Mouse (Mus musculus): Measurements from ENCODE around the gene Oas1h.
"Not testable (repeated sequence)": the region's sequence is repeated elsewhere in the genome, so short reads cannot be mapped to it uniquely, and the experiment has no call there.

Oas1h gene

DNA sequence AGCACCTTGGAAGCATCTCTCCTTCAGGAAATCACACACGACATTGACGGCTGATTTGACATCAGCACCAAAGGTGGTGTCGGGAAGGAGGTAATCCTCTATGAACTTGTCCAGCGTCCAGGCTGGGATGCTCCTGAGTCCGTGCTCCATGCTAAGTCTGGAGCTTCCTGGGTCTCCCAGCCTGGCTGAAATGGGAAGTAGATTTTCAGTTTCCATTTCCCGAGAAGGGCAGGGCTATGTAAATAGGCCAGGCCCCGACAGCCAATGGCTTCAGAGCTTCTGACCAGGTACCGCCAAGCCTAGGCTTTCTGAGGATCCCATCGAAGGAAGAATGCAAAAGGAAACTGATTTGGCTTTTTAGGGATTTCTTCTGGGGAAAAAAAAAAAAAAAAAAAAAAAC, 26.2 kb downstream of the Oas1h start, which contains the start of gene Oas1g:
Gene Oas1g, minus strand, starts transcription at position 201 of the 400 bp plus-strand sequence.
- DNase-seq: not testable (repeated sequence)

DNA sequence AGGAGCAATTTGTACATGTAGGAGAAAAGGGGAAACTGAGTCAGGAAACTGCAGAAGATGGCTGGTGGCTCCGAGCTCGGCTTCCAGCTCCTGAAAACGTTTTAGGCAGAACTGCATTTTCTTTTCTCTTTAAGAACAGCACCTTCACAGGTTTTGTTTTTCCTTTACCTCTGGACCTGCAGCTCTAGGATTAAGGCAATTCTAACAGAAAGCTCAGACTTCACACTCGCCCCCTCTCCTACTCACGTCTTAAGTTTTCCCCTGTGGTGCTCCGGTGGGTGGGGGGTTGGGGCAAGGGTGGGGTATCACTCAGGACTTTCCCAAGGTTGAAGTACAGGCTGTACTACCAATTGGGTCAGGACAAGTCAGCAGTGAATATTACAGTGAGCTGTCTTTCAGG, 26.6 kb downstream of the Oas1h start:
- DNase-seq: no peak

DNA sequence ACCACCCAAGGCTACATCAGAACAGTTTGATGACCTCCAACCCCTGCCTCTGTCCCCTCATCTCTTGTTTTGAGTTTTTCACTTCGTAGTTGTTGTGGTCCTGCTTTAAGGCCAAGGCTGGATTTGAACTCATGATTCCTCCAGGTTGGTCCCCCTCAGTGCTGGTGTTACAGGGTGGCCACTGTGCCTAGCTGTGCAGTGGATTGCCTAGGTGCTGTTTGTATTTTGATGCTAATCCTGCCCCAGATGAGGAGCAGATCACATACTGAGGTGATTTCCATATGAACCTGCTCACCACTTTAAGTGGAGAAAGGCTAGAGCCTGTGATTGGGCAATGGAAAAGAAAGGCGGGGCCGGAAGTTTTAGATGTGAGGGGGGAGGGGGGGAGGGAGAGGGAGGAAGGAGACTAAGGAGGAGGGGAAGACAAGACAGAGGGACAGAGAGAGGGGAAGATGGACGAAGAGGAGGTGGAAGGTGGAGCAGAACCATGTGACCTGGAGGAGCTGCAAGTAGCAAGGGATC, 27.1 kb downstream of the Oas1h start:
- not testable (repeated sequence) for DNase-seq

DNA sequence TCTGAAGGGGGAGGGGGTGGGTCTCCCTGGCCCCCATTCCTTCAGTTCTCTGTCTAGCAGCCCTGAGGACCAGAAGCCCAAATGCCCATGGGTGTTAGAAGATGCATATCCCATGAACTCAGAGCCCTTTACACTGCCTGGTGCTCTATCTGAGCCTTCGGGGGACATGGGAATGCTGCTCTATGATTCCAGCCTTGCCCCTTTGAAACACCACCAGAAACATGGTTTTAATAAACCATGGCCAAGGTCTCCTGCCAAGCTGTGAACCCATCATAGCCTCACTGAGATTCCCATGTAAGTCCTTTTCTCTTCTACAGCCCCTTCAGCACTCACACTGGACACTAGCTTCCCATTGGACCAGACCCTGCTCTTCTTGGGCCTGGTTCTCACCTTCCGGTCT, 28.8 kb downstream of the Oas1h start:
- DNase-seq: no peak

- DNase-seq: no peak
These were observed 29.8 kb downstream of the Oas1h start for GRCm38 (mm10) chr5:120890991-120891390.

GRCm38 (mm10) chr5:120891566-120892242, 30.5 kb downstream of the Oas1h start:
- DNase-seq: not testable (repeated sequence)

GRCm38 (mm10) chr5:120892243-120892660, 31.0 kb downstream of the Oas1h start:
- no peak for DNase-seq

- DNase-seq: not testable (repeated sequence)
These were observed 32.6 kb downstream of the Oas1h start for GRCm38 (mm10) chr5:120893866-120894265.

DNA sequence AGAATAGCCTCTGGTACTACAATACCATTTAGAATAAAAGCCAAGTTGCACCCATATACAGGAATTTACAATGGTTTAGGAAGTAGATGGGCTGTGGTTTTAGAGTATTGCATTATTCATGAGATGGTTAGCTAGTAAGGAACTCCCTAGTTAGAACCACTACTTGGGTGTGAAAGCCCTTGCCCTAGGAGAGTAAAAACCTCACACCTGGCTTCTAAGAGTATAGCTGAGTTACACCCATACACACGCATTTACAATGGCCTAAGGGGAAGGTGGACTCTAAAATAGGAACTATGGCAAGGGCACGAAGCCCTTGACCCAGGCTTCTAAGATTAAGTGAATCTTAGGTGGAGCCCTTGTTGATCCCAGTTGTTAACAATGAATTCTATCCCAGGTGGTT, 33.5 kb downstream of the Oas1h start:
- DNase-seq: not testable (repeated sequence)

DNA sequence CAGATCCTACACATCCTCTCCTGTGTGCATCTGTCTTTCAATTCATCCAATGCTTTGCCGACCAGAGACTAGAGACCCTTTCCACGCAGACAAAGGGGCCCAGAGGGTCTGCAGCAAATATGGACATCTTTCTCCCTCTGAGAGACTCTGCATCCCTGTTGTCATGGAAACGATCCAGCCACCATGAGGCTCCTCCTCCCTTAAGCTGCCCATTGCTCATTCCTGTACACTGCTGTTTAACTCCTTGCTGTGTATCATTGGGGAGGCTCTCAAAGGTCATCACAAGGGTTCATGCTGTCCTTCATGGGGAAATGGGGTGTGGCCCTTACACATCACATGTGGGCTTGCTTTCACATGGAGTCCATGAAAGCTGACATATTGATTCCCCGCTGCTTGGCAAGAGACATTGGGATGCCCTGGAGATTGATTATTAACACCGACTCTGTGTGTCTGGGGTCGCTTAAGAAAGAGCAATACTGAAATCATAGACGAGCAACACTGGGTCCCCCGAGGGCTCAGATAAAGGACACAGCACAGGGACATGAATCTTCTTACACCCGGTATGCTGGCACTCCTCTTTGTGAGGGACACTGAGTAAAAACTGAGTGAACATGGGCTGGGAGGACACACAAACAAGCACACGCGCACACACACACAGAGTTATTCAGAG, 34.1 kb downstream of the Oas1h start:
- DNase-seq: no peak

DNA sequence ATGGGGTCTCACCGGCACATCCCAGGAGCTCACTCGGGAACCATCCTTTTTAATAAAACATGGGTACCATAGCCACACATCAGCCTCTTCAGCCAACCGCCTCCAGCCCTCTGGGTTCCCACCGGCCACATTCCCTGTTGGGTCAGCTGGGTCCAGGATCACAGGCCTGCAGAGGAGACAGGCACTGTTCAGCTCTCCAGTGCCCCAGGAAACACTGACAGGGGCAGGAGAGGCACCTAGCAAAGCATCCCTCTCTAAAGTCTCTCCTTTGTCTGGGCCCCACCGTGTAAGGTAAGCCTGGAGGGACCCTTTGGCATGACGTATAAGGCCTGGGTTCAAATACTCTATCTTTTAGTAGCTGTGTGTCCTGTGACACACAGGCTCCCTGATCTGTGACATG, 37.1 kb downstream of the Oas1h start:
- no peak for DNase-seq

DNA sequence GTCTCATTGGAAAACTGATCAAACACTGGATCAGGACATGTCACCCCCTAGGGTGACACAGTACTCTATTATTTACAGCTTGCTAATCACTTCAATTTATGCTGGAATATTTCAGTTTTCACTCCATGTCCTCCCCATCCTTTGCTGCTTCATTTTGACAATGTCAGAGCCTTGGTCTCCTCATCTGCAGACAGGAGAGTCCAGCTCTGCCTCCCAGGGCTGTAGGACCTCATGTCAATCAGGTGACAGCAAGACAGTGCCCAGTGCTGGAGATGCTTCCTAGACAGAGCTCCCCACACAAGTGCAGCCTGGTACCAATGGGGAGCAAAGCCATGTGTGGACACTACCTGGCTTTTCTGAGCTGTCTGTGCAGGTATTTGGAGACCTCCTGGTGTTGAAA, 37.5 kb downstream of the Oas1h start:
- no peak for DNase-seq

GRCm38 (mm10) chr5:120900666-120901065, 39.4 kb downstream of the Oas1h start:
- no peak for DNase-seq

DNA sequence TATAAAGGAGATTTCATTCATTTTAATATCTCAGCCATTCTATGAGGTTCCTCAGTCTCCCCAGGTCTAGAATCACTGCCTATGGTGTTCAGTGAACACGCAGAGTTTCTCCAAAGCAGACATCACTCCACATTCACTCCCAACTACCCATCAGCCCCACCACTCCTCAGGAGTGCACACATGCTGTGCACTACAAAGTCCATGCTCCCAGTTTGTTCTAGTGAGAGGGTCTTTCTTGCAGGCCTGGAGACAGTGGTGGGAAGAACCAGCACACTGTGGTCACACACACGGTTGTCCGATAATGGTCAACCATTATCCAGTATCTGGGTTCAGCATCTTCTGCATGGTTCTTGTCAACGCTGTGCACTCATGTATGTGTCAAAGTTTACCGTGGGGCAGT, 40.8 kb downstream of the Oas1h start:
- no peak for DNase-seq

GRCm38 (mm10) chr5:120906791-120907733, 45.8 kb downstream of the Oas1h start, which contains the start of gene Oas1a:
Oas1a (minus strand) TSS chr5:120907521.
- DNase-seq: not testable (repeated sequence)

DNA sequence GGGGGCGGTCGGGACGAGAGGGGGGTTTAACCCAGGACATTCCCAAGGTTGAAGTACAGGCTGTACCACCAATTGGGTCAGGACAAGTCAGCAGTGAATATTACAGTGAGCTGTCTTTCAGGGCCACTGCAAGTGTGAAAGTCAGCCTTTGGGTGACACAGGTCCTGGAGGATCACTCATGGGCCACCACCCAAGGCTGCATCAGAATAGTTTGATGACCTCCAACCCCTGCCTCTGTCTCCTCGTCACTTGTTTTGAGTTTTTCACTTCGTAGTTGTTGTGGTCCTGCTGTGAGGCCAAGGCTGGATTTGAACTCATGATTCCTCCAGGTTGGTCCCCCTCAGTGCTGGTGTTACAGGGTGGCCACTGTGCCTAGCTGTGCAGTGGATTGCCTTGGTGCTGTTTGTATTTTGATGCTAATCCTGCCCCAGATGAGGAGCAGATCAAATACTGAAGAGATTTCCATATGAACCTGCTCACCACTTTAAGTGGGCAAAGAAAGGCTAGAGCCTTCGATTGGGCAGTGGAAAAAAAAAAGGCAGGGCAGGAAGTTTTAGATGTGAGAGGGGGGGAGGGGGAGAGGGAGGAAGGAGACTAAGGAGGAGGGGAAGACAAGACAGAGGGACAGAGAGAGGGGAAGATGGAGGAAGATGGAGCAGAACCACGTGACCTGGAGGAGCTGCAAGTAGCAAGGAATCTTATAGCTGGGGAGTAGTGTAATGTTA, 47.1 kb downstream of the Oas1h start:
- no peak for DNase-seq

GRCm38 (mm10) chr5:120914204-120914603, 53.0 kb downstream of the Oas1h start, which contains the start of gene Oas1d:
Oas1d (plus strand) TSS chr5:120914536.
- not testable (repeated sequence) for DNase-seq

- DNase-seq: not testable (repeated sequence)
These were observed 58.1 kb downstream of the Oas1h start for GRCm38 (mm10) chr5:120919156-120919935.

DNA sequence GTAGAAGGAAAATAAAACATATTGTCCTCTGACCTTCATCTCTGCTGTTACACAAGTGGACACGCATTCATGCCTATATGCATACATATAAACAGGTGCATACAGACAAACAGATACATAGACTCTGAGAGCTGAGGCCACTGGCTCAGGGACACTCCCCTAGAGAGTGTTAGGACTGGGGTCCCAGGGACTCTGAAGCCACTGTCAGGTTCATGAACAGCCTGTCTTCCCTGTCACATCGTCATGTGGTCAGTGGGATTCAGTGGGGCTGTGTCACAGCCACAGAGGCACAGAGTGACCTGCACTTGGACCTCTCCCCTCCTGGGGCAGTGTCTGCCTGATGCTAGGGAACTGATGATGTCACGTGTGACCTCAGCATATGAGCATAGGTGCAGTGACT, 59.1 kb downstream of the Oas1h start:
- no peak for DNase-seq
